Mouse (Mus musculus) adrenal gland, adult (tissue): ENCODE measurements around the gene Tk2.
"Not testable (repeated sequence)": the region's sequence is repeated elsewhere in the genome, so short reads cannot be mapped to it uniquely, and the experiment has no call there.

Experiments
- DNase-seq, 2 experiments: peaks; one replicate each; pipeline ENCODE4 v3.0.0; 2022 to 2023; ENCODE audit warnings: low spot score in 1 of 2; ENCODE audit not compliant: inconsistent age in 2 of 2

Tk2 gene

GRCm38 (mm10) chr8:104248276-104248675 is at the start of gene Tk2:
Gene Tk2 (minus strand): TSS chr8:104248558.
- DNase-seq, result peak; percentile 85 to 96

GRCm38 (mm10) chr8:104294396-104294795 is 46.0 kb upstream of the Tk2 start:
- DNase-seq, result peak in 1 of 2 experiments; percentile 56

- peak in 1 of 2 experiments; percentile 23 for DNase-seq
These were observed 44.7 kb upstream of the Tk2 start, which contains the start of gene Cmtm2a for GRCm38 (mm10) chr8:104293081-104293480. Gene Cmtm2a (minus strand): TSS chr8:104293181.

GRCm38 (mm10) chr8:104268937-104269440 is 20.6 kb upstream of the Tk2 start:
- no peak for DNase-seq

GRCm38 (mm10) chr8:104268368-104268767 is 20.0 kb upstream of the Tk2 start:
- no peak for DNase-seq

- DNase-seq, result peak; percentile 76 to 81
These were observed 16.0 kb upstream of the Tk2 start for GRCm38 (mm10) chr8:104264271-104264935.

GRCm38 (mm10) chr8:104261802-104262201 is 13.4 kb upstream of the Tk2 start:
- DNase-seq, result not testable (repeated sequence)

- DNase-seq, result peak; percentile 38 to 70
These were observed 4.7 kb upstream of the Tk2 start for GRCm38 (mm10) chr8:104253016-104253415.

GRCm38 (mm10) chr8:104251461-104251860 is 3.1 kb upstream of the Tk2 start:
- no peak for DNase-seq

- DNase-seq, result peak; percentile 90 to 96
These were observed 2.3 kb upstream of the Tk2 start, which contains the start of gene Cklf for GRCm38 (mm10) chr8:104250439-104251367. Gene Cklf (plus strand): TSS chr8:104250861.

GRCm38 (mm10) chr8:104249442-104249996 is 1.2 kb upstream of the Tk2 start:
- no peak for DNase-seq

GRCm38 (mm10) chr8:104247908-104248275 is 466 bp downstream of the Tk2 start:
- DNase-seq, result peak in 1 of 2 experiments; percentile 44

- peak; percentile 45 to 60 for DNase-seq
These were observed 1.1 kb downstream of the Tk2 start for GRCm38 (mm10) chr8:104247054-104247907.

- DNase-seq, result no peak
These were observed 1.7 kb downstream of the Tk2 start for GRCm38 (mm10) chr8:104246621-104247020.

- no peak for DNase-seq
These were observed 6.2 kb downstream of the Tk2 start for GRCm38 (mm10) chr8:104242038-104242644.

GRCm38 (mm10) chr8:104239418-104239861 is 8.9 kb downstream of the Tk2 start:
- no peak for DNase-seq

GRCm38 (mm10) chr8:104234573-104234972 is 13.8 kb downstream of the Tk2 start:
- peak in 1 of 2 experiments; percentile 49 for DNase-seq

GRCm38 (mm10) chr8:104232919-104233318 is 15.4 kb downstream of the Tk2 start:
- no peak for DNase-seq

GRCm38 (mm10) chr8:104232039-104232438 is 16.3 kb downstream of the Tk2 start:
- no peak for DNase-seq

GRCm38 (mm10) chr8:104230377-104230776 is 18.0 kb downstream of the Tk2 start:
- DNase-seq, result no peak
